Mouse (Mus musculus) MEL (cell line): ENCODE measurements around the gene Flad1. TPM values are rescaled to one million over a fixed set of nuclear protein-coding genes. Genes with fewer than 3 reads are reported as not detected.

Experiments
- DNase-seq: peaks from one replicate; pipeline ENCODE4 v3.0.0; 2011; ENCODE audit warnings: low read depth, low spot score
- H3K27ac ChIP-seq: 2 replicates; pipeline ENCODE4 v1.5.1; 2012; ENCODE audit warnings: low read depth, mild to moderate bottlenecking, control low read depth, low read length, moderate library complexity; ENCODE audit not compliant: control insufficient read depth
- H3K27me3 ChIP-seq, 2 experiments: fragments of 150-350 bp in 1 of 2; sonication (generic) in 1 of 2; 2 replicates each; pipeline ENCODE4 v1.6.1; 2012; ENCODE audit warnings: low read length in 2 of 2, mild to moderate bottlenecking in 2 of 2, improper control_type of control experiment in 1 of 2, moderate library complexity in 1 of 2; ENCODE audit not compliant: insufficient read depth in 2 of 2, control insufficient read depth in 1 of 2
- H3K36me3 ChIP-seq, 2 experiments: 2 replicates each; pipeline ENCODE4 v1.6.1; 2012 to 2014; ENCODE audit warnings: low read length in 2 of 2, improper control_type of control experiment in 1 of 2, inconsistent platforms in 1 of 2, mild to moderate bottlenecking in 1 of 2; ENCODE audit not compliant: insufficient read depth in 2 of 2, control insufficient read depth in 1 of 2
- H3K4me1 ChIP-seq, 2 experiments: fragments of 150-350 bp in 1 of 2; sonication (generic) in 1 of 2; 2 replicates each; pipeline ENCODE4 v1.6.1; 2012; ENCODE audit warnings: low read length in 2 of 2, improper control_type of control experiment in 1 of 2, mild to moderate bottlenecking in 1 of 2; ENCODE audit not compliant: insufficient read depth in 2 of 2, control insufficient read depth in 1 of 2
- H3K4me3 ChIP-seq, 2 experiments: fragments of 150-350 bp in 1 of 2; sonication (generic) in 1 of 2; 2 replicates each; pipeline ENCODE4 v1.5.1; 2012; ENCODE audit warnings: low read depth in 2 of 2, low read length in 2 of 2, mild to moderate bottlenecking in 2 of 2, moderate library complexity in 2 of 2, control low read depth in 1 of 2, improper control_type of control experiment in 1 of 2; ENCODE audit not compliant: control insufficient read depth in 1 of 2, insufficient read depth in 1 of 2
- H3K79me2 ChIP-seq: 2 replicates; pipeline ENCODE4 v1.6.1; 2012; ENCODE audit warnings: mild to moderate bottlenecking, low read length, moderate library complexity; ENCODE audit not compliant: control insufficient read depth, poor library complexity, insufficient read depth
- H3K9ac ChIP-seq: 2 replicates; pipeline ENCODE4 v1.6.1; 2012; ENCODE audit warnings: low read depth, mild to moderate bottlenecking, control low read depth, low read length, moderate library complexity; ENCODE audit not compliant: control insufficient read depth, poor library complexity, severe bottlenecking
- H3K9me3 ChIP-seq: fragments of 150-350 bp; sonication (generic); replicated peaks from 2 replicates; pipeline ENCODE4 v1.6.1; 2012; ENCODE audit warnings: mild to moderate bottlenecking, low read length, improper control_type of control experiment, moderate library complexity; ENCODE audit not compliant: insufficient read depth
- BHLHE40 ChIP-seq: IDR thresholded peaks from 2 replicates; pipeline ENCODE4 v1.6.1; 2012; ENCODE audit warnings: low read depth, mild to moderate bottlenecking, inconsistent platforms, low read length, improper control_type of control experiment, borderline replicate concordance
- CHD1 ChIP-seq: IDR thresholded peaks from 2 replicates; pipeline ENCODE4 v1.6.1; 2012; ENCODE audit warnings: low read depth, mild to moderate bottlenecking, inconsistent platforms, low read length, improper control_type of control experiment
- CTCF ChIP-seq, 3 experiments: IDR thresholded peaks in 2 of 3; conservative IDR thresholded peaks in 1 of 3; 2 replicates each; pipeline ENCODE4 v1.5.1; 2011 to 2012; ENCODE audit warnings: low read length in 3 of 3, low read depth in 2 of 3, mild to moderate bottlenecking in 2 of 3, improper control_type of control experiment in 1 of 3, inconsistent platforms in 1 of 3, mixed read lengths in 1 of 3, moderate library complexity in 1 of 3; ENCODE audit not compliant: control insufficient read depth in 1 of 3, insufficient read depth in 1 of 3, poor library complexity in 1 of 3, severe bottlenecking in 1 of 3
- ETS1 ChIP-seq: IDR thresholded peaks from 2 replicates; pipeline ENCODE4 v1.6.1; 2012; ENCODE audit warnings: low read depth, mild to moderate bottlenecking, inconsistent platforms, low read length, improper control_type of control experiment, moderate library complexity
- GATA1 ChIP-seq: IDR thresholded peaks from 2 replicates; pipeline ENCODE4 v1.6.1; 2011; ENCODE audit warnings: low read depth, low read length, improper control_type of control experiment
- HCFC1 ChIP-seq: IDR thresholded peaks from 2 replicates; pipeline ENCODE4 v1.6.1; 2012; ENCODE audit warnings: low read depth, mild to moderate bottlenecking, inconsistent platforms, low read length, improper control_type of control experiment, moderate library complexity
- MAFK ChIP-seq: IDR thresholded peaks from 2 replicates; pipeline ENCODE4 v1.6.1; 2011; ENCODE audit warnings: low read depth, mild to moderate bottlenecking, low read length, improper control_type of control experiment, borderline replicate concordance
- MAX ChIP-seq: IDR thresholded peaks from 2 replicates; pipeline ENCODE4 v1.6.1; 2011; ENCODE audit warnings: low read length, improper control_type of control experiment
- MAZ ChIP-seq: IDR thresholded peaks from 2 replicates; pipeline ENCODE4 v1.6.1; 2012; ENCODE audit warnings: low read depth, mild to moderate bottlenecking, inconsistent platforms, low read length, improper control_type of control experiment
- NELFE ChIP-seq: IDR thresholded peaks from 2 replicates; pipeline ENCODE4 v1.6.1; 2011; ENCODE audit warnings: low read depth, low read length, improper control_type of control experiment
- NRF1 ChIP-seq: IDR thresholded peaks from 2 replicates; pipeline ENCODE4 v1.6.1; 2014; ENCODE audit warnings: low read depth, mild to moderate bottlenecking, inconsistent platforms, low read length, improper control_type of control experiment, moderate library complexity; ENCODE audit not compliant: poor library complexity, insufficient read depth, severe bottlenecking
- POLR2AphosphoS2 ChIP-seq: IDR thresholded peaks from 2 replicates; pipeline ENCODE4 v1.6.1; 2011; ENCODE audit warnings: low read length, improper control_type of control experiment
- RAD21 ChIP-seq: IDR thresholded peaks from 2 replicates; pipeline ENCODE4 v1.6.1; 2011; ENCODE audit warnings: mild to moderate bottlenecking, low read depth, low read length, improper control_type of control experiment
- RCOR1 ChIP-seq: IDR thresholded peaks from 2 replicates; pipeline ENCODE4 v1.6.1; 2012; ENCODE audit warnings: low read depth, mild to moderate bottlenecking, inconsistent platforms, low read length, improper control_type of control experiment
- SIN3A ChIP-seq: IDR thresholded peaks from 2 replicates; pipeline ENCODE4 v1.6.1; 2012; ENCODE audit warnings: low read length, improper control_type of control experiment, inconsistent platforms
- SMC3 ChIP-seq: IDR thresholded peaks from 2 replicates; pipeline ENCODE4 v1.6.1; 2011; ENCODE audit warnings: low read depth, low read length, improper control_type of control experiment
- TBP ChIP-seq: IDR thresholded peaks from 2 replicates; pipeline ENCODE4 v1.8.0; 2011; ENCODE audit warnings: low read depth, low read length, improper control_type of control experiment
- TCF12 ChIP-seq: IDR thresholded peaks from 2 replicates; pipeline ENCODE4 v1.6.1; 2014; ENCODE audit warnings: low read depth, mild to moderate bottlenecking, inconsistent platforms, low read length, improper control_type of control experiment, moderate library complexity
- UBTF ChIP-seq: IDR thresholded peaks from 2 replicates; pipeline ENCODE4 v1.6.1; 2012; ENCODE audit warnings: low read depth, mild to moderate bottlenecking, inconsistent platforms, low read length, improper control_type of control experiment, moderate library complexity, borderline replicate concordance; ENCODE audit not compliant: insufficient read depth
- USF1 ChIP-seq: IDR thresholded peaks from 2 replicates; pipeline ENCODE4 v1.6.1; 2014; ENCODE audit warnings: low read depth, mild to moderate bottlenecking, inconsistent platforms, low read length, improper control_type of control experiment, moderate library complexity
- USF2 ChIP-seq, 2 experiments: IDR thresholded peaks; 2 replicates each; pipeline ENCODE4 v1.6.1; 2011 to 2012; ENCODE audit warnings: improper control_type of control experiment in 2 of 2, low read length in 2 of 2, borderline replicate concordance in 1 of 2, inconsistent platforms in 1 of 2, low read depth in 1 of 2, mild to moderate bottlenecking in 1 of 2; ENCODE audit not compliant: insufficient read depth in 1 of 2
- ZC3H11A ChIP-seq: IDR thresholded peaks from 2 replicates; pipeline ENCODE4 v1.6.1; 2012; ENCODE audit warnings: low read depth, mild to moderate bottlenecking, inconsistent platforms, low read length, improper control_type of control experiment
- ZKSCAN1 ChIP-seq: IDR thresholded peaks from 2 replicates; pipeline ENCODE4 v1.6.1; 2012; ENCODE audit warnings: low read depth, mild to moderate bottlenecking, inconsistent platforms, low read length, improper control_type of control experiment, moderate library complexity
- ZMIZ1 ChIP-seq: IDR thresholded peaks from 2 replicates; pipeline ENCODE4 v1.6.1; 2012; ENCODE audit warnings: low read depth, mild to moderate bottlenecking, inconsistent platforms, low read length, improper control_type of control experiment, moderate library complexity
- polyA plus RNA-seq, 2 experiments: library from polyadenylated mRNA; stranded (reverse) in 1 of 2; unstranded in 1 of 2; fragments of >175 nt in 1 of 2; fragments of >200 nt in 1 of 2; gene quantifications; 2 replicates each; pipeline versions ENCODE4 v1.2.1 to v1.2.4; 2012; ENCODE audit warnings: low replicate concordance in 2 of 2, low read depth in 1 of 2; ENCODE audit not compliant: insufficient read length in 2 of 2, insufficient read depth in 1 of 2, missing spikeins in 1 of 2
- total RNA-seq: library from RNA; depleted of rRNA; stranded (reverse); fragments of 300-350 nt; gene quantifications from 2 replicates; pipeline ENCODE4 v1.2.3, GENCODE M21; 2012

The Flad1 gene
- total and polyA plus RNA-seq, 3 experiments: 42.9 to 54.2 TPM; not detected in 1

DNA sequence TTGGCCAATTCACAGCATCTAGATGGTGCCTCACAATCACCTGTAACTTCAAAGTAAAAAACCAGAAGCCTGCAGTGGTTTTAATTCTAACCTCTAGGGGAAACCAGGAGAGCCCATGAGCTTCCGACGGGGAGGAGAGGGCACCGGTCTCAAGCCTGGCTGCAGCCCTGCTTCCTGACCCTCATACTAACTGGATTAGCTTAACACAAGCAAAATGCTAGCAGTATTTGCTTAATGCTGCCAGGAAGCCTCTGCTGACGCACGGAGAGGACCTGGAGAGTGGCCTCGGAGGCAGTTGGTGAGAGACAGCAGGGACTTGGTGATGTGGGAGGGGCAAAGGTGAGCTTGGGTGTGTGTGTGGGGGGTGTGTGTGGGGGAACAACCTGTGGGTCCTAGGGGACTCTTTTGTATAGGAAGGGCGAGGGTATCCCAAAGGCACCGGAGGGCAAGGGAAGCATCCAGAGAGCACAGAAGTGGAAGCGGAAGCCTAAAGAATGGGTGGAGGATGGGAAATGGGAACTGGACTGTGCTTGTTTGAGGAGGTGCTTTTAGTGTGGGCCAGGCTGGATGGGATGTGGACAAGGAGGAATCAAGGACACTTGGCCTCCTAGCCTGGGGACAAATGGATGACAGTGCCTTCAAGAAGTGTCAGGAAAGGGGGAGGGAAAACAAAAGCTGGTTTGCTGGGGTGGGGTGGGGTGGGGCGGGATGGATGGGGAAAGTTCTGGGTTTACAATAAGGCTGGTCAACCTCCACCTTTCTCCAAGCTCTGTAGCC is 42.9 kb upstream of the Flad1 start, which contains the start of gene Pmvk:
Gene Pmvk, plus strand, starts transcription at position 141 of the 777 bp plus-strand sequence.
- Histone ChIP-seq H3K9ac (no peak within 1 kb of the TSS), H3K4me3 (no peak within 1 kb of the TSS), H3K36me3 (peaks cover 0 to 10% of the 10 kb centered on the region in 2 experiments; a peak in 2 of 4 replicates), H3K9me3 (no peaks in the 10 kb centered on the region), H3K27me3 (no peaks in the 10 kb centered on the region), H3K79me2 (peaks cover 4% of the 10 kb centered on the region; the same call in 1 of the 2 replicates), H3K27ac (no peak within 1 kb of the TSS), H3K4me1 (peaks cover 11 to 14% of the 10 kb centered on the region in 2 experiments)
- no peak for TF ChIP-seq POLR2AphosphoS2
- TF ChIP-seq ZKSCAN1: no peak
- TF ChIP-seq RCOR1: no peak
- TF ChIP-seq USF2 (IDR thresholded peaks at IDR 0.05; ENCODE audit: borderline replicate concordance in 1 of 2, insufficient read depth in 1 of 2, low read depth in 1 of 2, low read length in 2 of 2): no peak
- no peak for TF ChIP-seq USF1
- no peak for TF ChIP-seq CTCF (IDR thresholded peaks at IDR 0.05 in 2 of 3, conservative IDR thresholded peaks at IDR 0.05 in 1 of 3; ENCODE audit: control insufficient read depth in 1 of 3, insufficient read depth in 1 of 3, low read depth in 2 of 3, low read length in 3 of 3, poor library complexity in 1 of 3, severe bottlenecking in 1 of 3)
- TF ChIP-seq BHLHE40: no peak
- TF ChIP-seq NELFE: no peak
- no peak for TF ChIP-seq RAD21
- no peak for TF ChIP-seq TCF12
- TF ChIP-seq TBP: no peak
- no peak for TF ChIP-seq MAZ
- no peak for TF ChIP-seq ETS1
- TF ChIP-seq SIN3A: no peak
- TF ChIP-seq UBTF: no peak
- DNase-seq: no peak

DNA sequence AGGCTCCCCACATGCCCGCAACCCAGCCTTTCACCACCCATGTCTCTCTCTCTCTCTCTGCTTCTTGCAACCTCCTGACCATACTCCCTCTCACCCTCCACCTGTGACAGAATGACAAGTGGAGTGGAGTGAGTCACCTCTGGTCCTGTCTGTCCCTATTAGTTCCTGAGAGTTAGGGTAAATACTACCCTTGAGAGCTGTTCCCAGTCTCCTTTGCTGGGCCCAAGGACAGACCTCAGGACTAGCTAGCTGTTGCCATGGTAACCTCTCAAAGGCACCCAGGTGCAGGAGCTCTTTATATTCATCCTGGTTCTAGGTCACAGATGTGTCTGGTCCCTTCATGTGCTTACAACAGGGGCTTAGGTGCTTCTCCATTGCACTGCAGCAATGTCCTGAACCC is 40.2 kb upstream of the Flad1 start:
- Histone ChIP-seq H3K9ac (no peak overlapping the region), H3K4me3 (no peak overlapping the region), H3K36me3 (peaks cover 0 to 3% of the 10 kb centered on the region in 2 experiments; a peak in 2 of 4 replicates), H3K27me3 (no peaks in the 10 kb centered on the region), H3K27ac (no peak overlapping the region), H3K79me2 (no peaks in the 10 kb centered on the region)
- no peak for DNase-seq
- TF ChIP-seq MAFK (no peak), SIN3A (no peak), UBTF (no peak), USF1 (no peak), RCOR1 (no peak), MAX (no peak), BHLHE40 (no peak), SMC3 (no peak), HCFC1 (no peak), GATA1 (no peak), TBP (no peak), ZMIZ1 (no peak), USF2 (IDR thresholded peaks at IDR 0.05; ENCODE audit: borderline replicate concordance in 1 of 2, insufficient read depth in 1 of 2, low read depth in 1 of 2, low read length in 2 of 2) (no peak), NRF1 (no peak), CHD1 (no peak), MAZ (no peak), ZC3H11A (no peak)
- TF ChIP-seq, all 39 proteins: peak for 0
- Histone ChIP-seq H3K9me3 (no peaks in the 10 kb centered on the region), H3K4me1 (peaks cover 0 to 15% of the 10 kb centered on the region in 2 experiments; a peak in 3 of 4 replicates)
